Mouse (Mus musculus) thymus, adult 2 months (tissue): ENCODE measurements around the gene Tpst2. TPM values are rescaled to one million over a fixed set of nuclear protein-coding genes. Genes with fewer than 3 reads are reported as not detected.

Source experiments
- DNase-seq: peaks from one replicate; pipeline ENCODE4 v3.0.0; 2021
- H3K27ac ChIP-seq: fragments of 200-500 bp; 2 replicates; pipeline ENCODE4 v1.5.1; 2012; ENCODE audit warnings: low read length, control low read depth; ENCODE audit not compliant: control insufficient read depth, insufficient read depth
- H3K27me3 ChIP-seq: fragments of 200-500 bp; 2 replicates; pipeline ENCODE4 v1.6.1; 2012; ENCODE audit warnings: mild to moderate bottlenecking, low read length, moderate library complexity, mixed read lengths; ENCODE audit not compliant: control insufficient read depth, insufficient read depth
- H3K36me3 ChIP-seq: fragments of 200-500 bp; 2 replicates; pipeline ENCODE4 v1.6.1; 2012; ENCODE audit warnings: mild to moderate bottlenecking, low read length, moderate library complexity; ENCODE audit not compliant: control insufficient read depth, insufficient read depth
- H3K4me1 ChIP-seq: fragments of 200-500 bp; replicated peaks from 2 replicates; pipeline ENCODE4 v1.6.1; 2012; ENCODE audit warnings: low read length; ENCODE audit not compliant: control insufficient read depth, insufficient read depth
- H3K4me3 ChIP-seq: fragments of 200-500 bp; 2 replicates; pipeline ENCODE4 v1.5.1; 2012; ENCODE audit warnings: mild to moderate bottlenecking, low read length, control low read depth, moderate library complexity; ENCODE audit not compliant: control insufficient read depth, insufficient read depth
- CTCF ChIP-seq: fragments of 200-500 bp; IDR thresholded peaks from 2 replicates; pipeline ENCODE4 v1.5.1; 2012; ENCODE audit warnings: mild to moderate bottlenecking, control low read depth, low read length, moderate library complexity, borderline replicate concordance; ENCODE audit not compliant: control insufficient read depth, poor library complexity, insufficient read depth; ENCODE audit errors: extremely low read depth
- POLR2A ChIP-seq: fragments of 200-500 bp; IDR thresholded peaks from 2 replicates; pipeline ENCODE4 v1.6.1; 2012; ENCODE audit warnings: mild to moderate bottlenecking, low read length, control low read depth, moderate library complexity; ENCODE audit not compliant: control insufficient read depth, poor library complexity, insufficient read depth; ENCODE audit errors: extremely low read depth
- WGBS: fragments of 180-500 bp; shearing (Covaris S2); methylation state at CpG from one replicate; pipeline ENCODE4 v1.1.7; 2018; 5-methylcytosine and 5-hydroxymethylcytosine counted together
- polyA plus RNA-seq: library from polyadenylated mRNA; depleted of rRNA; stranded (reverse); fragments of >200 nt; gene quantifications from 2 replicates; pipeline ENCODE4 v1.2.3, GENCODE M21; 2012

Gene Tpst2
- polyA plus RNA-seq, 1 experiment: 63.5 TPM

GRCm38 (mm10) chr5:112264099-112264498 lies 12.4 kb upstream of the Tpst2 start:
- no peak for DNase-seq
- no peaks in the 10 kb centered on the region for H3K36me3 ChIP-seq
- 87% methylated on average over 7 of the region's 7 CpGs for WGBS
- no peaks in the 10 kb centered on the region for H3K27me3 ChIP-seq
- H3K4me3 ChIP-seq: no peak overlapping the region
- peaks cover 8% of the 10 kb centered on the region; the same call in 1 of the 2 replicates for H3K4me1 ChIP-seq
- TF ChIP-seq POLR2A (no peak), CTCF (no peak)
- no peak overlapping the region for H3K27ac ChIP-seq

- no peak for DNase-seq
- H3K27me3 ChIP-seq: no peaks in the 10 kb centered on the region
- no peak overlapping the region for H3K27ac ChIP-seq
- no peak overlapping the region for H3K4me3 ChIP-seq
- no peak for TF ChIP-seq POLR2A
- TF ChIP-seq CTCF: no peak
- WGBS: 80% methylated on average over 5 of the region's 5 CpGs
- H3K36me3 ChIP-seq: no peaks in the 10 kb centered on the region
- H3K4me1 ChIP-seq: peaks cover 14% of the 10 kb centered on the region; the same call in 1 of the 2 replicates
Measured at GRCm38 (mm10) chr5:112265110-112265509, 11.4 kb upstream of the Tpst2 start.

DNA sequence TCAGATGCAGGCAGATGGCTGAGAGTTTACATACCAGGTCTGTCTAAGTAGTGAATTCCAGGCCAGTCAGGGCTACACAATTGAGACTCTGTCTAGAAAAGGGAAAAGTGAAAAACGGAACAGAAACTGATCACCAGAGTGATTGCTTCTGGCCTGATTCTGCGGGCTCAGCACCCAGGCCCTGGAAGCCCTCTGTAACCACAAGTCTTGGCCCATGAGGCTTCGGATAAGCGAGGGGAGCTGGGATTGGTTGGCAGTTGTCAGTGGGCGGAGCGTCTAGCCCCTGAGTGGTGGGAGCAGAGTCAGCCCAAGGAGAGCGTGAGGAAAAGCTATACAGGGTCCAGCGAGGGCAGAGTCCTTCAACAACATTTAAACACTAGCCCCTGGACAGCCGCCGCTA lies 11.0 kb upstream of the Tpst2 start:
- no peaks in the 10 kb centered on the region for H3K36me3 ChIP-seq
- H3K4me3 ChIP-seq: no peak overlapping the region
- 11% methylated on average over 10 of the region's 10 CpGs for WGBS
- DNase-seq: no peak
- H3K4me1 ChIP-seq: peaks cover 18% of the 10 kb centered on the region
- TF ChIP-seq CTCF: no peak
- TF ChIP-seq POLR2A: no peak
- no peaks in the 10 kb centered on the region for H3K27me3 ChIP-seq
- H3K27ac ChIP-seq: no peak overlapping the region

- Histone ChIP-seq H3K27ac (no peak overlapping the region), H3K36me3 (no peaks in the 10 kb centered on the region), H3K4me1 (peaks cover 20% of the 10 kb centered on the region), H3K4me3 (no peak overlapping the region), H3K27me3 (no peaks in the 10 kb centered on the region)
- TF ChIP-seq POLR2A (no peak), CTCF (no peak)
- no peak for DNase-seq
- 42% methylated on average over 9 of the region's 9 CpGs for WGBS
Measured at GRCm38 (mm10) chr5:112266011-112266777, 10.3 kb upstream of the Tpst2 start.

GRCm38 (mm10) chr5:112270764-112271541 lies 5.5 kb upstream of the Tpst2 start:
- H3K27me3 ChIP-seq: no peaks in the 10 kb centered on the region
- WGBS: 5% methylated on average over 24 of the region's 24 CpGs
- peaks cover 46% of the 10 kb centered on the region for H3K4me1 ChIP-seq
- DNase-seq: peak; percentile 63
- H3K27ac ChIP-seq: peak overlapping the region; percentile 12; the same call in 1 of the 2 replicates
- H3K36me3 ChIP-seq: no peaks in the 10 kb centered on the region
- peak overlapping the region; percentile 7; the same call in 1 of the 2 replicates for H3K4me3 ChIP-seq
- no peak for TF ChIP-seq CTCF
- no peak for TF ChIP-seq POLR2A

DNA sequence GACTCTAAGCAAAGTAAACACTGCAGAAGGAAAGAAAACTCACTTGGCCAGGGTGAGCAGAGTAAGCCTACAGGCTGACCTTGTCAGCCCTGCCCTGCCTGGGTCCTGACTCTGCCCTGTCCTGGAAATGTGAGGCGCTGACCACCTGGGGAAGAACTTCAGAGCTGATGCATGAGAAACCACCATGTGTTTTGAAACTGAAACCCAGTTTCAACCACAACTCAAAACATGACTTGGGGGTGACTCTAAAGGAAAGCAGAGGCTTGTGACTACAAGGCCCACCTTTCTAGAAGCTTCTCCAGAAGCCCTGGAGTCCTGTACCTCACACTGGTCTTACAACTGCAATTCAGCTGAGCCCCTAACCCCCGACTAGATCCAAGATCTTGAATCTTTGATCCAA lies 3.6 kb upstream of the Tpst2 start:
- no peak for DNase-seq
- TF ChIP-seq POLR2A (no peak), CTCF (no peak)
- Histone ChIP-seq H3K27ac (peak overlapping the region; percentile 54; the same call in 1 of the 2 replicates), H3K36me3 (no peaks in the 10 kb centered on the region), H3K4me1 (peaks cover 52% of the 10 kb centered on the region), H3K27me3 (no peaks in the 10 kb centered on the region), H3K4me3 (no peak overlapping the region)
- 18% methylated on average over 2 of the region's 2 CpGs for WGBS
